Mouse (Mus musculus) embryonic fibroblast, embryonic 13.5 days (primary cell): ENCODE data around the gene Gm14151.
"Not testable (repeated sequence)": the region's sequence is repeated elsewhere in the genome, so short reads cannot be mapped to it uniquely, and the experiment has no call there.

Source experiments
- CTCF ChIP-seq: IDR thresholded peaks from 2 replicates; pipeline ENCODE4 v1.5.1; 2011; ENCODE audit warnings: mild to moderate bottlenecking, control low read depth, low read length, moderate library complexity, borderline replicate concordance; ENCODE audit not compliant: insufficient read depth
- POLR2A ChIP-seq: IDR thresholded peaks from 2 replicates; pipeline ENCODE4 v1.6.1; 2011; ENCODE audit warnings: low read depth, mild to moderate bottlenecking, control low read depth, low read length, moderate library complexity

DNA sequence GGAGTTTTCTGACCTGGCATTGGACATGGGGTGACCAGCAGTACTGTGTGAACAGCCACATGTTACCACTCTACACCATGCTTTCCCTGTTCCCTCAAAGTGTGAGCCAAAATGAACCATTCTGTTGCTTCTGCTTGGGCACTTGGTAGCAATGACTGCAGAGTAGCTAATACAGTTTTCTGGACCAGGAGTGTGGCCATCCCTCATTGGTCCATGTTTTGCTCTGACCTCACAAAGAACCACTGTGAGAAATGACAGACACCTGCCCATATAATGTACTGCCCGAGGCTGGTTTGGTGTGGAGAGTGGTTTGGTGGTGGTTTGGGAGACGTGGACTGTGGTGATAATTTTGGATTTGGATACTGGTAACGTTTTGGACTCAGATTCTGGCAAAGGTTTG is 5.8 kb upstream of the Gm14151 start, which contains the start of gene Gm14147:
- not testable (repeated sequence) for TF ChIP-seq POLR2A, CTCF
